Mouse (Mus musculus): ENCODE measurements around the gene Tmem144. TPM values are rescaled to one million over a fixed set of nuclear protein-coding genes. Genes with fewer than 3 reads are reported as not detected.

The Tmem144 gene
- polyA plus RNA-seq, 1 experiment from 2014 or later = 2.0 TPM

- ATAC-seq (no peak), DNase-seq (no peak)
- no peaks in the 10 kb centered on the region for H3K27me3 ChIP-seq (ENCODE audit: insufficient read depth, low read length)
- H3K4me3 ChIP-seq (ENCODE audit: low read depth, low read length) = no peak overlapping the region
- no peak for TF ChIP-seq CTCF (IDR thresholded peaks at IDR 0.05; ENCODE audit: low read depth)
- no peak for TF ChIP-seq EP300 (IDR thresholded peaks at IDR 0.05; ENCODE audit: low read depth)
- H3K9ac ChIP-seq (replicated peaks) = no peak overlapping the region
- H3K9me3 ChIP-seq (ENCODE audit: low read length) = no peaks in the 10 kb centered on the region
- H3K36me3 ChIP-seq (replicated peaks; ENCODE audit: insufficient read depth, low read length) = no peaks in the 10 kb centered on the region
- whole genome bisulfite sequencing (ENCODE audit: insufficient replicate concordance) = 76% methylated on average over 13 of the region's 13 CpGs
- H3K4me2 ChIP-seq (ENCODE audit: low read depth, low read length) = no peak overlapping the region
- H3K27ac ChIP-seq (ENCODE audit: low read depth) = no peak overlapping the region
- H3K4me1 ChIP-seq (ENCODE audit: insufficient read depth) = no peaks in the 10 kb centered on the region
These were observed 45.2 kb upstream of the Tmem144 start for GRCm38 (mm10) chr3:79897534-79898370.

- no peak overlapping the region for H3K4me2 ChIP-seq (ENCODE audit: low read depth, low read length)
- WGBS (ENCODE audit: insufficient replicate concordance) = 68% methylated on average over 2 of the region's 2 CpGs
- TF ChIP-seq CTCF (IDR thresholded peaks at IDR 0.05; ENCODE audit: low read depth) = no peak
- TF ChIP-seq EP300 (IDR thresholded peaks at IDR 0.05; ENCODE audit: low read depth) = no peak
These were observed 35.4 kb upstream of the Tmem144 start for GRCm38 (mm10) chr3:79887966-79888365.

GRCm38 (mm10) chr3:79887161-79887855 is 34.7 kb upstream of the Tmem144 start:
- no peak overlapping the region for H3K4me3 ChIP-seq (ENCODE audit: low read depth, low read length)
- no peak overlapping the region for H3K9ac ChIP-seq (replicated peaks)
- 50% methylated on average over 8 of the region's 8 CpGs for WGBS (ENCODE audit: insufficient replicate concordance)
- DNase-seq = no peak
- H3K27ac ChIP-seq (ENCODE audit: low read depth) = no peak overlapping the region
- no peaks in the 10 kb centered on the region for H3K27me3 ChIP-seq (ENCODE audit: insufficient read depth, low read length)
- no peak for TF ChIP-seq EP300 (IDR thresholded peaks at IDR 0.05; ENCODE audit: low read depth)
- no peak for TF ChIP-seq CTCF (IDR thresholded peaks at IDR 0.05; ENCODE audit: low read depth)
- H3K36me3 ChIP-seq (replicated peaks; ENCODE audit: insufficient read depth, low read length) = no peaks in the 10 kb centered on the region
- H3K4me1 ChIP-seq (ENCODE audit: insufficient read depth) = peaks cover 8% of the 10 kb centered on the region
- H3K9me3 ChIP-seq (ENCODE audit: low read length) = no peaks in the 10 kb centered on the region
- H3K4me2 ChIP-seq (ENCODE audit: low read depth, low read length) = no peak overlapping the region; the same call in 1 of the 2 replicates
- no peak for ATAC-seq

More at GRCm38 (mm10) chr3:79887966-79888365, 35.4 kb upstream of the Tmem144 start:
- H3K27me3 ChIP-seq (ENCODE audit: insufficient read depth, low read length) = no peaks in the 10 kb centered on the region
- H3K9ac ChIP-seq (replicated peaks) = no peak overlapping the region
- DNase-seq (no peak), ATAC-seq (no peak)
- no peak overlapping the region for H3K4me3 ChIP-seq (ENCODE audit: low read depth, low read length)
- H3K36me3 ChIP-seq (replicated peaks; ENCODE audit: insufficient read depth, low read length) = no peaks in the 10 kb centered on the region
- peaks cover 8% of the 10 kb centered on the region for H3K4me1 ChIP-seq (ENCODE audit: insufficient read depth)
- H3K9me3 ChIP-seq (ENCODE audit: low read length) = no peaks in the 10 kb centered on the region
- H3K27ac ChIP-seq (ENCODE audit: low read depth) = no peak overlapping the region

GRCm38 (mm10) chr3:79886357-79887091 is 34.0 kb upstream of the Tmem144 start:
- TF ChIP-seq CTCF (IDR thresholded peaks at IDR 0.05; ENCODE audit: low read depth) (peak; percentile 35), EP300 (IDR thresholded peaks at IDR 0.05; ENCODE audit: low read depth) (no peak)
- WGBS (ENCODE audit: insufficient replicate concordance) = 64% methylated on average over 23 of the region's 23 CpGs

GRCm38 (mm10) chr3:79885686-79886356 is 33.2 kb upstream of the Tmem144 start:
- no peaks in the 10 kb centered on the region for H3K36me3 ChIP-seq (replicated peaks; ENCODE audit: insufficient read depth, low read length)
- 4% methylated on average over 19 of the region's 19 CpGs for WGBS (ENCODE audit: insufficient replicate concordance)
- peak overlapping the region; percentile 47 for H3K4me3 ChIP-seq (ENCODE audit: low read depth, low read length)
- no peak for TF ChIP-seq CTCF (IDR thresholded peaks at IDR 0.05; ENCODE audit: low read depth)
- TF ChIP-seq EP300 (IDR thresholded peaks at IDR 0.05; ENCODE audit: low read depth) = no peak
- DNase-seq = peak; percentile 28
- peak overlapping the region; percentile 77 for H3K4me2 ChIP-seq (ENCODE audit: low read depth, low read length)
- H3K9me3 ChIP-seq (ENCODE audit: low read length) = no peaks in the 10 kb centered on the region
- peak overlapping the region; percentile 38; the same call in 1 of the 2 replicates for H3K9ac ChIP-seq (replicated peaks)
- H3K27ac ChIP-seq (ENCODE audit: low read depth) = no peak overlapping the region
- no peaks in the 10 kb centered on the region for H3K27me3 ChIP-seq (ENCODE audit: insufficient read depth, low read length)
- H3K4me1 ChIP-seq (ENCODE audit: insufficient read depth) = peaks cover 8% of the 10 kb centered on the region
- no peak for ATAC-seq

More at GRCm38 (mm10) chr3:79886357-79887091, 34.0 kb upstream of the Tmem144 start:
- Histone ChIP-seq H3K9ac (replicated peaks) (peak overlapping the region; percentile 38; the same call in 1 of the 2 replicates), H3K27me3 (ENCODE audit: insufficient read depth, low read length) (no peaks in the 10 kb centered on the region), H3K36me3 (replicated peaks; ENCODE audit: insufficient read depth, low read length) (no peaks in the 10 kb centered on the region), H3K27ac (ENCODE audit: low read depth) (no peak overlapping the region), H3K4me1 (ENCODE audit: insufficient read depth) (peaks cover 8% of the 10 kb centered on the region), H3K9me3 (ENCODE audit: low read length) (no peaks in the 10 kb centered on the region), H3K4me3 (ENCODE audit: low read depth, low read length) (peak overlapping the region; percentile 47), H3K4me2 (ENCODE audit: low read depth, low read length) (peak overlapping the region; percentile 77)
- DNase-seq = peak; percentile 23
- ATAC-seq = no peak

All from liver, postnatal 0 days (tissue).